Mouse (Mus musculus) stomach, postnatal 0 days (tissue): ENCODE measurements around the gene Cdk20.

ENCODE experiments used
- CTCF ChIP-seq: IDR thresholded peaks from 2 replicates; pipeline ENCODE4 v1.5.1; 2016; ENCODE audit warnings: antibody characterized with exemption, low read depth, mild to moderate bottlenecking, moderate library complexity
- EP300 ChIP-seq: optimal IDR thresholded peaks from 2 replicates; pipeline ENCODE3; 2016; ENCODE audit warnings: antibody characterized with exemption

DNA sequence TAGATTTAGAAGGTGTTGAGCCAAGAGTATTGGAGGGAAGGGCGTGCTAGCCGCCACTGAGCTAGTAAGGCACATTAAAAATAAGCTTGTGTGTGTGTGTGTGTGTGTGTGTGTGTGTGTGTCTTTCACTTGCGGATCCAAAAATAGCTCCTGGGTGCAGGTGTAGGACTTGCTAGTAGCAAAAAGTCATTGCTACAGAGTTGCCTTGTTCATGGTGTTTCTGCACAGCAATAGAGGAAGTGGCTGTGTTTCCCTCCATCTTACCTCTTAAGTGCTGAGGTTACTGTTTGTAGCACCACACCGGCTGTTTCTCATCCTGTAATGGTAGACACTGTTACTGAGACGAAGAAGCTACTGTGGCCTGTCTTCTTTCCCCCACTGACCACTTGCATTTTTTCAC is 24.1 kb upstream of the Cdk20 start:
- TF ChIP-seq CTCF (no peak), EP300 (no peak)
